Mouse (Mus musculus): ENCODE measurements around the gene Stxbp1.

GRCm38 (mm10) chr2:32779131-32779530, 67.9 kb downstream of the Stxbp1 start:
- no peak for TF ChIP-seq GATA1 (IDR thresholded peaks at IDR 0.05; ENCODE audit: borderline replicate concordance, low read length)
- TF ChIP-seq CTCF (IDR thresholded peaks at IDR 0.05; ENCODE audit: low read depth, low read length) = no peak
- no peak for TF ChIP-seq GATA2 (IDR thresholded peaks at IDR 0.05; ENCODE audit: borderline replicate concordance, low read depth, low read length)

Data from G1E (cell line).